Mouse (Mus musculus): ENCODE data around the gene E130114P18Rik.

The E130114P18Rik gene

GRCm38 (mm10) chr4:97754241-97754640 lies 23.6 kb downstream of the E130114P18Rik start:
- DNase-seq (ENCODE audit: low read depth, low spot score), result no peak

- DNase-seq (ENCODE audit: low read depth, low spot score), result no peak
Observed at GRCm38 (mm10) chr4:97753521-97753920, 24.4 kb downstream of the E130114P18Rik start.

- DNase-seq (ENCODE audit: low read depth, low spot score), result no peak
Observed at GRCm38 (mm10) chr4:97752276-97753010, 25.4 kb downstream of the E130114P18Rik start.

GRCm38 (mm10) chr4:97751483-97752251 lies 26.2 kb downstream of the E130114P18Rik start:
- DNase-seq (ENCODE audit: low read depth, low spot score), result peak; percentile 63

GRCm38 (mm10) chr4:97751030-97751482 lies 26.8 kb downstream of the E130114P18Rik start:
- DNase-seq (ENCODE audit: low read depth, low spot score), result peak; percentile 93

GRCm38 (mm10) chr4:97750401-97750800 lies 27.5 kb downstream of the E130114P18Rik start:
- DNase-seq (ENCODE audit: low read depth, low spot score), result no peak

GRCm38 (mm10) chr4:97746106-97746900 lies 31.6 kb downstream of the E130114P18Rik start:
- DNase-seq (ENCODE audit: low read depth, low spot score), result no peak

- peak; percentile 70 for DNase-seq (ENCODE audit: low read depth, low spot score)
Observed at GRCm38 (mm10) chr4:97745296-97746105, 32.4 kb downstream of the E130114P18Rik start.

- no peak for DNase-seq (ENCODE audit: low read depth, low spot score)
Observed at GRCm38 (mm10) chr4:97743932-97744331, 33.9 kb downstream of the E130114P18Rik start.

- DNase-seq (ENCODE audit: low read depth, low spot score), result no peak
Observed at GRCm38 (mm10) chr4:97733392-97733791, 44.5 kb downstream of the E130114P18Rik start.

- DNase-seq (ENCODE audit: low read depth, low spot score), result no peak
Observed at GRCm38 (mm10) chr4:97730416-97730815, 47.5 kb downstream of the E130114P18Rik start.

- DNase-seq (ENCODE audit: low read depth, low spot score), result no peak
Observed at GRCm38 (mm10) chr4:97729999-97730398, 47.9 kb downstream of the E130114P18Rik start.

GRCm38 (mm10) chr4:97728520-97728919 lies 49.4 kb downstream of the E130114P18Rik start:
- no peak for DNase-seq (ENCODE audit: low read depth, low spot score)

GRCm38 (mm10) chr4:97723374-97723773 lies 54.5 kb downstream of the E130114P18Rik start:
- DNase-seq (ENCODE audit: low read depth, low spot score), result no peak

GRCm38 (mm10) chr4:97722666-97723065 lies 55.2 kb downstream of the E130114P18Rik start:
- DNase-seq (ENCODE audit: low read depth, low spot score), result no peak

- DNase-seq (ENCODE audit: low read depth, low spot score), result no peak
Observed at GRCm38 (mm10) chr4:97714616-97715015, 63.3 kb downstream of the E130114P18Rik start.

GRCm38 (mm10) chr4:97714101-97714615 lies 63.7 kb downstream of the E130114P18Rik start:
- DNase-seq (ENCODE audit: low read depth, low spot score), result no peak

- no peak for DNase-seq (ENCODE audit: low read depth, low spot score)
Observed at GRCm38 (mm10) chr4:97712547-97712946, 65.3 kb downstream of the E130114P18Rik start.

GRCm38 (mm10) chr4:97710048-97710765 lies 67.7 kb downstream of the E130114P18Rik start:
- no peak for DNase-seq (ENCODE audit: low read depth, low spot score)
